Mouse (Mus musculus): ENCODE measurements at regions not wholly inside any gene's neighbourhood (a gene's known extent, or its start where the extent isn't known, plus 50 kb on each side); places are given as distances from the start of the nearest gene placed in this dataset.

DNA sequence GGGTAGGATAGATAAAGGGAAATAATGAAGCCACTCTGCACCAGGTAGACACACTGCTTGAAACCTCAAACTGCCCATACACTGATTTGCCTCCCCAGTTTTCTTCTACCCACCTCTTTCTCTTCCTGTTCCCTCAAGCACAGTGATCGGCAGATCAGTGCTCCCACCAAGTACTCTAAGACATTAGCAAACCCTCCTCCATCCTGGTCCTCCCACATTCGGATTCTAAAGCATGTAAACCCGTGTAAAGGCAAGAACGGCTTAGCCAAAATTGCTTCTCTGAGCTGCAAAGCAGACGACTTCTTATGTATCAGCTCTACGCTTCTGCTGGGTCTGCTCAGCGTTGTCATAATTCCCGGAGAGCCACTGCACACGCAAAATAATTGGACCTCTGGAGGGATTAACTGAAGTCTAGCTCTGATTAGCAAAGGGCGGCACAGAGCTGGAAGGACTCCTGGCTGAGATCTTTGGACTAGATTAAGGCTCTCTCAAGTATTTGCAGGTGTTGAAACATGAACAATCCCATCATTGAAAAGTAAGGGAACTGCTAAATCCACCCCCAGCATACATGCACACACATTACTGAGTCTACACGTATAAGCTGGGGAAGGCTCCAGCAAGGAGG is 67.2 kb downstream of the Mtx3 start:
- no peak for ATAC-seq (replicated peaks in 1 of 2; ENCODE audit: insufficient read depth in 1 of 2, low FRiP score in 2 of 2, low TSS enrichment in 1 of 2, low read depth in 1 of 2, poor library complexity in 2 of 2, severe bottlenecking in 2 of 2)

GRCm38 (mm10) chr13:92912661-92913060 is 68.1 kb downstream of the Mtx3 start:
- no peak for ATAC-seq (replicated peaks in 1 of 2; ENCODE audit: insufficient read depth in 1 of 2, low FRiP score in 2 of 2, low TSS enrichment in 1 of 2, low read depth in 1 of 2, poor library complexity in 2 of 2, severe bottlenecking in 2 of 2)

DNA sequence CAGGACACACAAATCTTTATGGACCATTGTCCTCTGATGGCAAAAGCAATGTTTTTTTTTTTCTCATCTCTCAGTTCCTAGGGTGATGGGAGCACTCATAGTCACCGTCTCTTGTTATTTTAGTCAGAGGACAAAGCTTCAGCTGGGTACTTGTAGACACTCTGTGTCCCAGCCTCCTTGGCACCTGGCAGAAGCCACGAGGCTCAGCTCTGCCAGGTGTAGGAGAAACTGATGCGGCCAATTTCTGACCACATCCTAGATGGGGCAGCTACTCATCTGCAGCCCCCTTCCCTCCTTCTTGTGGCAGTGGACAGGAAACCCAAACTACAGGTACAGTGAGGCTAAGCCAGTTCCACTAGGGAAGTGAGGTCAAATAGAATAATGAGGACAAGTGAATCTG is 70.1 kb downstream of the Mtx3 start:
- ATAC-seq (replicated peaks in 1 of 2; ENCODE audit: insufficient read depth in 1 of 2, low FRiP score in 2 of 2, low TSS enrichment in 1 of 2, low read depth in 1 of 2, poor library complexity in 2 of 2, severe bottlenecking in 2 of 2): no peak

DNA sequence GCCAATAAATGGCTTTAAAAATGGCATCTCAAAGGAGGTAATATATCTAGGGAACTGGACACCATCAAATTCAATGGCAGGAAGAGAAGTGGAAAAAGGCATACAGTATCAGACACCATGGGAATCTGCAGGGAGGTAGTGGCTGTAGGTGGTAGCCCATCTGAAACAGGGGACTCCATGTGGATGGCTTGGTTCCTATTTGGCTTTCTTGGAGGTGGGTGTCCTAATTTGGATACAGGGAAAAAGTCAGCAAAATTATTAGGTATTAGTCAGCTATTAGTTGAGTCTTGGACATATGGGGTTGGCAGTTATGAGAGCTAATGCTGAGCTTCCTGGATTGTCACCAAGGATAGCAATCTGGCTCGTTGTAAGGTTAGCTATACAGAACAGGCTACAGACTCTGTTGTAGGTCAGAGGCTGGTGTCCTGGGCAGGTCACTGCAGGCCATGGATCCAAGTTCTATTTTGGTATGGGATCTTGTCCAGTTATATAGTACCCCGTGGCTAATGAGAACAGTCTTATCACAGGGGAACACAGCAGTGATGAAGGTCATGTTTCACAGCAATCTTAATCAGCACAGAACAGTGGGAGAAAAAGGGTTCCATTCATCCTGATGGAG is 70.8 kb downstream of the Mtx3 start:
- no peak for ATAC-seq (replicated peaks in 1 of 2; ENCODE audit: insufficient read depth in 1 of 2, low FRiP score in 2 of 2, low TSS enrichment in 1 of 2, low read depth in 1 of 2, poor library complexity in 2 of 2, severe bottlenecking in 2 of 2)

DNA sequence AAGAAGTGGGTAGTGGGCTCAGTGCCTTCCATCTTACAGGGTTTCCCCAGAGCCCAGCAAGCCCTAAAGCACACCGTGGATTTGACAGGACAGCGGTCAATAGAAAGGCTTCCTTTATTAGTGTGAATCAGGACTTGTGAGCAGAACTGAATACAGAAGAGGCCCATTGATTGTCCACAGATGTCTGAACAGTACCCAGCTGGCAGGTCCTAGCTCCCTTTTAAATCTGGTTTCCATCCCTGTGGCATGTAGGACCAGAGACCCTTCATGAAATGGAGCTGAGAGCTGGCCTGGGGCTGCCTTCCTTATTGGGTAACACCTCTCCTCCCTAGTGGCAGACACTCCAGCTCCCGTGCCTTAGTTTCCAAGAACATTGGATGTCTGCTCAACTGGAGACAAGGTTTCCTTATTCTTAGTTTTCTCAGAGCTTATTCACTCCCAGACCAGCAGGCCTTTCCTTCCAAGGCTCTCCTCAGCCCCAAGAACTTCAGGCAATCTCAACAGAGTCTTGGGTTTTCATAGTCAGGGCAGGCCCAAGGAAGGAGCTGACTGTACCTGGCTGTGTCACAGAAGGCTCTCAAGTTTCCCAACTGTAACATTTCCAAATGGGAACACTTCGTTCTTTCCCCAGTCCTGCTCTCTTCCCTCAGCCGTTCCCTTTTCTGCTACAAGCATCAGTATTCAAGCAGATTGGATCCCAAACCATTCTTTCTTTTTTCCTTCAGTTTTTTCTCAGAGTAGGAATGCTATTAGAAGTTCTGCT is 71.6 kb downstream of the Mtx3 start:
- ATAC-seq (replicated peaks in 1 of 2; ENCODE audit: insufficient read depth in 1 of 2, low FRiP score in 2 of 2, low TSS enrichment in 1 of 2, low read depth in 1 of 2, poor library complexity in 2 of 2, severe bottlenecking in 2 of 2): no peak

DNA sequence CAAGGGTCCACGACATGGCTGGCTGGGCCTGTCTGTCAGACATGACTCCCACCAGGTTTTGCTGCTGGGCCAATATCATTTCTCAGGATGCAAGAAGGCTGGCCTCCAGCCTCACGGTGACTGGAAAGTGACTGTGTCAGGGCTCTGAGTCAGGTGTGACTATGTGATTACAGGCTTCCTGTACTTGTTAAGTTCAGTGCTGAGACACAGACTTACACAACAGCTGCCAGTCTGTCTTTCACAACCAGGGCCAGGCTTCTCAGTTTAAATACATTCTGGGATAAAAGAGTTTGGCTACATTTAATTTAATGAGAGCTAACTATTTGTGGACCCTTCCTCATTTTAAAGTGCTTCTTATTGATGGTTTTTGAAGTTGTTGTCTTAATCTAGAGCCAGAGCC is 75.3 kb downstream of the Mtx3 start:
- ATAC-seq (replicated peaks in 1 of 2; ENCODE audit: insufficient read depth in 1 of 2, low FRiP score in 2 of 2, low TSS enrichment in 1 of 2, low read depth in 1 of 2, poor library complexity in 2 of 2, severe bottlenecking in 2 of 2): peak in 1 of 2 experiments; percentile 49; a peak in 1 of 4 replicates

DNA sequence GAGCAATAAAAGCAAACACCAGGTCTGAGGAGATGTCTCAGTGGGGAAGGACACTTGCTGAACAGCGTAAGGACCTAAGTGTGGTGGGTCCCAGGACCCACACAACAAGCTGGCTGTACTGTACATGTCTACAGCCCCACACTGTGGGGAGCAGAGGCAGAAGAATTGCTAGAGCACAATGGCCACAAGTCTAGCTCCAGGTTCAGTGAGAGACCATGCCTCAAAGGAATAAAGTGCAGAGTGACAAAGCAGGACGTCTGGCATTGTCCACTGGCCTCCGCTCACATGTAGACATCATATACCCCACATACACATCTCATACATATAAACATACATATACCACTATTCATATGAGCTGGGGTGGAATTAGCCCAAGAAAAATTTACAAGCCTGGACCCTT is 77.4 kb downstream of the Mtx3 start:
- ATAC-seq (replicated peaks in 1 of 2; ENCODE audit: insufficient read depth in 1 of 2, low FRiP score in 2 of 2, low TSS enrichment in 1 of 2, low read depth in 1 of 2, poor library complexity in 2 of 2, severe bottlenecking in 2 of 2): no peak

DNA sequence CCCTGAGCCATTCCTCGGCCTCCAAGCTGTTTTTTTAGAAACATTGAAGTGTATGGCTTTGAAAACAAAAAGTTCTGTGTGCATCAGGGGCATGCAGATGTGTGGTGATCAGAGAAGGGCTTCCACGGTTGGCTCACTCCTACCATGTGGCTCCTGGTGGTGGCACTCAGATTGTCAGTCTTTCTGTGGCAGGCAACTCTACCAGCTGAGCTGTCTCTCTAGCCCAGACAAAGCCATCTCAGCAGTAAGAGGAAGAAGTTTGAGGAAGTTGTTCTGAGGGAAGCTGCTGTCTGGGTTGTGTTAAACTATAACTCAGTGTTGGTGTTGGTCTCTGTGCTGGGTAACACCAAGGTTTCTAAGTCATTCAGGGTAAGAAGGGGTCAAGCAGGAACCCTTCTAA is 78.9 kb downstream of the Mtx3 start:
- ATAC-seq (replicated peaks in 1 of 2; ENCODE audit: insufficient read depth in 1 of 2, low FRiP score in 2 of 2, low TSS enrichment in 1 of 2, low read depth in 1 of 2, poor library complexity in 2 of 2, severe bottlenecking in 2 of 2): peak; percentile 91 to 95

DNA sequence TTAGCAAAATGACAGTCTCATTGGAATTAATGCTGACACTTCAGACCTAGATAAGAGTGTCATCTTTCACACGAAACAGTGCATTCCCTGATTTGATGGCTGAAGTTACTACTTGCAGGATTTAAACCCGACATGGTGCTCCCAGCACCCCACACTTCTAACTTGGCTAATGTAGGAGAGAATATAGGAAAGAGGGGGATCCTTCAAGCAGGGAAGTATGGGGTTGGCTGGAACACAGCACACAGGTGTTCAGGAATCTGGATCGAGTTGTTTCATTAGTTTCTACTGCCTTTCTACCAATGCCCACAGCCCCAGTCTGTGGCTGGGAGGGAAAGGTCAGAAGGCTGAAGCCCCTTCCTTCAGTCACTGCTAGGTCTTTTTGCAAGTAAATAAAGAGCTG is 79.5 kb downstream of the Mtx3 start:
- ATAC-seq (replicated peaks in 1 of 2; ENCODE audit: insufficient read depth in 1 of 2, low FRiP score in 2 of 2, low TSS enrichment in 1 of 2, low read depth in 1 of 2, poor library complexity in 2 of 2, severe bottlenecking in 2 of 2): no peak

DNA sequence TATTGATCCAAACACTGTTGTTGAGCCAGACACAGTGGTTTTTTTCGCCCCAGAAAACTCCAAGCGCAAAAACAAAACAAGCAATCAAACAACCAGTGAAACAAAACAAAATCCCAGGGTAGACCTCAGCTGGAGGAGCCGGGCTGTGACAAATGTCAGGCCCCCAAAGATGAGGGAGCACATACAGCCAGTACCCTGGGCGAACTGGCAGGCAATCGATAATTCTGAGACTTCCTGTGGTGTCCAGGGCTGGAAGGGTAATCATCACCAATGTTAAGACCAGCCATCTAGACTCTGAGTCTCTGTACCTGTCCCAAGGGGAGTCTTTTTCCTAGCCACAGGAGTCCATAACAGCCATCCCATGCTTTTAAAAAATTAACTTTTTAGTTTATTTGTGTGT is 80.6 kb downstream of the Mtx3 start:
- no peak for ATAC-seq (replicated peaks in 1 of 2; ENCODE audit: insufficient read depth in 1 of 2, low FRiP score in 2 of 2, low TSS enrichment in 1 of 2, low read depth in 1 of 2, poor library complexity in 2 of 2, severe bottlenecking in 2 of 2)

- no peak for ATAC-seq (replicated peaks in 1 of 2; ENCODE audit: insufficient read depth in 1 of 2, low FRiP score in 2 of 2, low TSS enrichment in 1 of 2, low read depth in 1 of 2, poor library complexity in 2 of 2, severe bottlenecking in 2 of 2)
Measured at GRCm38 (mm10) chr13:92928551-92928950, 84.0 kb downstream of the Mtx3 start.

- no peak for ATAC-seq (replicated peaks in 1 of 2; ENCODE audit: insufficient read depth in 1 of 2, low FRiP score in 2 of 2, low TSS enrichment in 1 of 2, low read depth in 1 of 2, poor library complexity in 2 of 2, severe bottlenecking in 2 of 2)
Measured at GRCm38 (mm10) chr13:92931696-92932095, 87.1 kb downstream of the Mtx3 start.

DNA sequence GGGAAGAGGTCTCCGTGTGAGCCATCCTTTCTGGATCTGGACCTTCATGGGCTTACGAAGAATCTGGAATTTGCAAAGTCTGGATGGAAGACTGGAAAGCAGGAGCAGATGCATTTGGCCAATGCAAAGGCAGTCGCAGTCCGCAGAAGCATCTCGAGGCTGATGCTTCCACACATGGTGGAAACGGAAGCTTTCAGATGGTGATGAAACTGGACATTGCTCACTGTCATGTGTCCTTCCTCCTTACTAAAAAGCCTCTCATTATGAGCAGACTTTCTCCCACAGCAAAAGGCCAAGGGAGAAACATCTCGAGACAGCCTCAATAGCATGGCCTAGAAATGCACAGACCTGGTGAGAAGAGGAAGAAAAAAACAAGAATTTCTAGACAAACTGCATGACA is 94.5 kb downstream of the Mtx3 start:
- no peak; a peak in 1 of 4 replicates for ATAC-seq (replicated peaks in 1 of 2; ENCODE audit: insufficient read depth in 1 of 2, low FRiP score in 2 of 2, low TSS enrichment in 1 of 2, low read depth in 1 of 2, poor library complexity in 2 of 2, severe bottlenecking in 2 of 2)

DNA sequence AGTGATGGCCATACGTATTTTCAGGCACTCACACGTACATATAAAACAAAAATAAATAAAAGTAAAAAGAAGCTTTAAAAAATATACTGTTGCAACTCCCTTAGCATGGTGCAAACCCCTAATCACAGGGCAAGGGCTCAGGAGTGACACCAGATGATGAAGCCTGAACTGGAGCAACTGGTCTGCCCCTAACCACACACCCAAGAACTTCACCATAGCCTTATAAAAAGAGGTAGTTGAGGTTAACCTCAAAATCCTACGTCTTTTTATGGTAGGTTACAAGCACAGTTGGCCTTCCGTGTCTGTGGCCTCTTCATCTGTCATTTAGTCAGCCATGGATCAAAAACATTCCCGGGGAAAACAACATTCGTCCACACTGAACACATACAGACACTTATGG is 96.0 kb downstream of the Mtx3 start:
- peak; percentile 98 for ATAC-seq (replicated peaks in 1 of 2; ENCODE audit: insufficient read depth in 1 of 2, low FRiP score in 2 of 2, low TSS enrichment in 1 of 2, low read depth in 1 of 2, poor library complexity in 2 of 2, severe bottlenecking in 2 of 2)

- no peak for ATAC-seq (replicated peaks in 1 of 2; ENCODE audit: insufficient read depth in 1 of 2, low FRiP score in 2 of 2, low TSS enrichment in 1 of 2, low read depth in 1 of 2, poor library complexity in 2 of 2, severe bottlenecking in 2 of 2)
Measured at GRCm38 (mm10) chr13:92948560-92948959, 104.0 kb downstream of the Mtx3 start.

GRCm38 (mm10) chr13:92960031-92960430 is 115.5 kb downstream of the Mtx3 start:
- ATAC-seq (replicated peaks in 1 of 2; ENCODE audit: insufficient read depth in 1 of 2, low FRiP score in 2 of 2, low TSS enrichment in 1 of 2, low read depth in 1 of 2, poor library complexity in 2 of 2, severe bottlenecking in 2 of 2): no peak

GRCm38 (mm10) chr13:92962625-92963024 is 118.1 kb downstream of the Mtx3 start:
- no peak for ATAC-seq (replicated peaks in 1 of 2; ENCODE audit: insufficient read depth in 1 of 2, low FRiP score in 2 of 2, low TSS enrichment in 1 of 2, low read depth in 1 of 2, poor library complexity in 2 of 2, severe bottlenecking in 2 of 2)

DNA sequence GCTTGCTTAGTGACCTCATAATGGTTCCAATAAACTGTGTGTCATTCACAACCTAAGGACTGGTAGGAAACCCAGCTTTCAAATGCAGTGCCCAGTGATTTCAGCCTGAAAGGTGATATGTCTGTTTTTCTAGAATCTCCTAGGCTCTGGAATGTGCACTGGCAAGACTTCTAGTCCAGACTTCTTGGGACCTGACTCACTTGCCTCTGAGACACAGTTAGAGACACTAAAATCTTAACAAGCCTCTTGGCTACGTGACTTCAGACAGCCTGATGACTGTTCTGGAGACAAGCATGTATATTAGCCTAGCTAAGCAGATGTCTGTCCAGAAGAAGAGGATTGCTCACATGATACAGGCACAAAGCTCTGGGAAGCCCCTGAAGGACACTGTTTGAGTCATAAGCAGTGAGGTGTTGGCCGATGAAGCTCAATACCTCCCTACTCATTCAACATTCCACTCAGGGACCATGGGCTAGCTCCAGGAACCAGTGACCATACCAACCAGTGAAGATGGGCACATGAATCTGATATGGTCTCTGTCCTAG is 118.9 kb downstream of the Mtx3 start:
- no peak for ATAC-seq (replicated peaks in 1 of 2; ENCODE audit: insufficient read depth in 1 of 2, low FRiP score in 2 of 2, low TSS enrichment in 1 of 2, low read depth in 1 of 2, poor library complexity in 2 of 2, severe bottlenecking in 2 of 2)
